Mouse (Mus musculus) layer of hippocampus, adult 9-10 months (tissue): ENCODE data around the gene Arf4.
A peak's percentile ranks its signal among the peaks of the same experiment; 100 is the strongest.
"Not testable (repeated sequence)": the region's sequence is repeated elsewhere in the genome, so short reads cannot be mapped to it uniquely, and the experiment has no call there.

ENCODE experiments used
- DNase-seq: peaks from one replicate; pipeline ENCODE4 v3.0.0; 2022; ENCODE audit warnings: low spot score

The Arf4 gene

GRCm38 (mm10) chr14:26662488-26662887, 24.6 kb downstream of the Arf4 start:
- no peak for DNase-seq

DNA sequence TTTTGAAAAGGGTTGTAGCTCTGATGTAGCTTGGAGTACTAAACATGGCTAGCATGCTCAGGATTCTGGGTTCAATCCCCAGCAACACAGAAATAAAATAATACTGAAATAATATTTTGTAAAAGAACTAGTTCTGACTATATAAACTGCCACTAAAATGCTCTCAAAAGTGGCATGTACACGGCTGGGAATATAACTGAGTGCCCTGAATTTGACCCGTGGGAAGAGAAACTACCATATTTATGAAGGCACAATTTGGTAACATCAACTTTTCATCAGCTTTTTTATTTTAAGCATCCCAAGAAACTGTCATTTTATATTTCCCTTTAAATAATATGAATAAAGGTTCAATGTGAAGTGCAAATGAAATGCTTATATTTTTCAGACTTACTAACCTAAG, 26.0 kb downstream of the Arf4 start:
- no peak for DNase-seq

DNA sequence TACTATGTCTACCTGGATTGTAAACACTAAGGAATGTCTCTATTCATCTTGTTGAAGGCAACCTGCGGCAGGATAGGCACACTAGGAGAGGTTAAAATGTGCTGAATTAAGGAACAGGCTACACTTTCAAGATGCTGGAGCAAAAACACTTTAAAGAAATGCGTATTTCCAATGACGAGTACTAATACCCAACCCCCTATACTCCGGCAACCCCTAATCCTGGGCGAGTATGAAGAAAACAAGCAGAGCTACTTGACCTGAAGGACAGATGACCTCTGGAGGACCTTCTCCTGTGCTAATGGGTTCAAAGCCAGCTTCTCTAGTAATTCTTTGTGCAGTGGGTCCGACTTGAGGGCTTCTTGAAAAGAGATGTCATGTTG, 30.1 kb downstream of the Arf4 start:
- DNase-seq: no peak

GRCm38 (mm10) chr14:26668371-26669291, 30.8 kb downstream of the Arf4 start:
- DNase-seq: no peak

- DNase-seq: peak; percentile 92
Measured at GRCm38 (mm10) chr14:26669292-26670073, 31.6 kb downstream of the Arf4 start, which contains the start of gene Pde12. TSS of gene Pde12 (minus strand) at chr14:26669883.

- DNase-seq: no peak
Measured at GRCm38 (mm10) chr14:26670964-26671363, 33.1 kb downstream of the Arf4 start.

DNA sequence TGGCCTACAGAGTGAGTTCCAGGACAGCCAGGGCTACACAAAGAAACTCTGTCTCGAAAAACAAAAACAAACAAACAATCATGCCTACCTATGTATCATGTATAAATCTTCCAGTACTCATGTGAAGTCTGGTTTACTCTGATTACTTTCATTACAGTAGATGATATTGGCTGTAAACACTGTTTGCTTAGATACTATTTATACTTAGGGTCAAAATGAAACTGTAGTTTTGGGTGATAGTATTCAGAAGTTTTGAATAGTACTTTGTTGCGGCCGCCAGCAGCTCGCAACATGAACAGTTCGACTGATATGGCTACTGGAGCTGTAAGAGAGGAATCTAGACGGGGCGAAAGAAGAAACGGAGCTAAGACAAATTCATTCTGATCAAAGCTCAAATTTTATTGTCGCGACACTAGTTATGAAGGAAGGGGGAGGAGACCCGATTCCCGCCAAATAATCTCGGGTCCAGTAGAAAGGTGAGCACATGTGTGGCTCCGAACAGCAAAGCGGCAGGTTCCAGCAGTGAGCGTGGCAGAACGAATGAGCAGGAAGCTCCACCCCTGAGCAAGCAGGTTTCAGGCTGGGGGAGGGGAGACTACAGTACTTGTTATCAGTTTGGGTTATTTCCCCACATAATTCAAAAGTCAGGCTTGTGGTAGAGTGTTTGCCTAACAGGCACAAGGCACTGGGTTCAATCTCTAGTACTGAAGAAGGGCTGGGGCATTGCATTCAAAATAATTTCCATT, 34.2 kb downstream of the Arf4 start:
- not testable (repeated sequence) for DNase-seq

GRCm38 (mm10) chr14:26674476-26675169, 36.7 kb downstream of the Arf4 start:
- not testable (repeated sequence) for DNase-seq

GRCm38 (mm10) chr14:26675371-26675770, 37.5 kb downstream of the Arf4 start:
- no peak for DNase-seq

- DNase-seq: no peak
Measured at GRCm38 (mm10) chr14:26675791-26676190, 37.9 kb downstream of the Arf4 start.

DNA sequence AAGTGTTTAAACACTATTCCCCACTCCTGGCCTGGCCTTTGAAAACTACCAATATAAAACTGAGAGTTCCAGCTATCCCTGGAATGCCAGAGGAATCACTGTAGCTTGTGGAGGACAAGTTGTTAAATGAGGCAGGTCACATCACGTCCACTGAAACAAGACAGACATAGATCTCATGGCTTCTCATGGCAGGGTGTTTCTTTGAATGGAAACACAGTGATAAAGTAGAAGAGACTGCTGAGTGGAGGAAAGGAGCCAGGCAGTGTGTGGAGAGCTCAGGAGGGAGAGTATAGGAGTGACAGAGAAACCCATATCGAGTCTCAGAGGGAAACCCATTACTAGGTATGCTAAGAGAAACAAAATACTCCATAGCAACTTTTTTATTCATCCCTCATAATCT, 52.9 kb downstream of the Arf4 start:
- no peak for DNase-seq

GRCm38 (mm10) chr14:26691363-26691762, 53.5 kb downstream of the Arf4 start:
- no peak for DNase-seq

DNA sequence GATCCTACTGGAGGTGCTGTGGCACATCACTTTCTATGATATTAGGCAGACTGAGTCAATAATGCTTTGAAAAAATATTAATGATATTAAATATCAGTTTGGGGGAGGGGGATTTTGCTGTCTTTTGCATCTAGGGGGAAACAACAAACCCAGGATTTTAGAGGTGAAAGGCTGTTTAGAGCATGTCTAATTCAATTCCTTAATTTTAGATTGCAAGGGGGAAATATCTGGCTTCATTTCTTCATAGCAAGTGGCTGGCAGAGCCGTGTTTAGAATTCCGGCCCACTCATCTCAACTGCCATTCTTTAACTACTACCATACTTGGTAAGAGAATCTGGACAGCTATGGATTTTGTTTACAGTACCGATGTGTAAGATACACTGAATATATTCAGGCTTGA, 55.1 kb downstream of the Arf4 start, which contains the start of gene Dnah12:
Gene Dnah12, plus strand, starts transcription at position 301 of the 400 bp plus-strand sequence.
- no peak for DNase-seq

GRCm38 (mm10) chr14:26697912-26698311, 60.0 kb downstream of the Arf4 start:
- no peak for DNase-seq

DNA sequence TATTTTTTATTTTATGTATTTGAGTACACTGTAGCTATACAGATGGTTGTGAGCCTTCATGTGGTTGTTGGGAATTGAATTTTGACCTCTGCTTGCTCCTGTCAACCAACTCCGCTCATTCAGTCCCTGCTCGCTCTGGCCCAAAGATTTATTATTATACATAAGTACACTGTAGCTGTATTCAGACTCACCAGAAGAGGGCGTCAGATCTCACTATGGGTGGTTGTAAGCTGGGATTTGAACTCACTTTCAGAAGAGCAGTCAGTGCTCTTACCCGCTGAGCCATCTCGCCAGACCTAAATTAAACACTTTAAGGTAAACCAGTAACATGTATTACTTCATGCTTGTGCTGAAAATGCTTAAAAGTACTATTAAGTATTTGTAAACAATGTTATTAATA, 67.4 kb downstream of the Arf4 start:
- DNase-seq: not testable (repeated sequence)
